Mouse (Mus musculus): ENCODE measurements around the gene Hoxb9.

The Hoxb9 gene

GRCm38 (mm10) chr11:96313806-96314428 lies 42.7 kb downstream of the Hoxb9 start:
- no peak for DNase-seq (ENCODE audit: low spot score in 2 of 2)

DNA sequence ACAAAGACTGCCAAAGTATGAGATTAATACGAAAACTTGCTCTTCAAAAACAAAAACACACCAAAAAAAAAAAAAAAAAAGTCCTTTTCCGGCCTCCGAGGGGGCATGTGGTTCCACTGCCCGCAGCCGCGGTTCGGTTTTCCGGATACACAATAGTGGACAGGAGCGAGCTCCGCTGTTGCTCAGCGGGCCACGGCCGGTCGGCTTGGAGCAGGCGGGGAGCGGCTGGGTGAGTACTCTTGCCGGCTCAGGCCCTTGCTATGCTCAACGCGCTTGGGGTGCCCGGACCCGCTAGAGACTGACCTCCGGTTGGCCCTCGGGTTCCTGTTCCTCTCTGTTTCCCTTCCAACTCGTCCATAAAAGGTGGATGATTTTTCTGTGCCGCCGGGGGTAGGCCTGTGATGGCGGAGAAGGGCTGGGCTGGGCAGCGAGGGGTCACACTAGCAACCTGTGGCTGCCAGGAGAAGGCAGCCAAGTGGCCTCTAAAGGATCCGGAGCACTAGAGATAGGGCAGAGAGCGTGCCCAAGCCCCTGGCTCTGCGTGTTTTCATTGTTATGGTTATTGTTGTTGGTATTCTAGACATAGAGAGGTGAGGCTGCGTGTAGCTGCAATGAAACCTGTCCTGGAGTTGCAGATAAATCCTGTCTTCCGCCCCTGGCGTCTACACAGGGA lies 43.5 kb downstream of the Hoxb9 start:
- DNase-seq (ENCODE audit: low spot score in 2 of 2), result no peak

DNA sequence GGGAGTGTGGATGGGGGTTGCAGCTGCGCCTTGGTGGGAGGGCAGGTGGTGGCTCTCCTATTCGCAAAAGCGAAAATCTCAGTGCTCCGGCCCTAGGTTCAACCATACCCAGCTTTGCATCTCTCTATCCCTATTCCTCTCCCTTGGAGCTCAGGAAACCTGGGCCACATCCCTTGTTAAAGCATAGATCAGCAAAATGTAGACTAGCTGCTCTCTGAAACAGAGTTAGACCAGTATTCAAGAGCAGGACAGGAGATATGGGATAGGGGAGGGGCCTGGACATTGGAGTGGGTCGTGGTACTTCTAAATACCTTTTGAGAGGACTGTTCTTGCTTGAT lies 44.1 kb downstream of the Hoxb9 start:
- no peak for DNase-seq (ENCODE audit: low spot score in 2 of 2)

DNA sequence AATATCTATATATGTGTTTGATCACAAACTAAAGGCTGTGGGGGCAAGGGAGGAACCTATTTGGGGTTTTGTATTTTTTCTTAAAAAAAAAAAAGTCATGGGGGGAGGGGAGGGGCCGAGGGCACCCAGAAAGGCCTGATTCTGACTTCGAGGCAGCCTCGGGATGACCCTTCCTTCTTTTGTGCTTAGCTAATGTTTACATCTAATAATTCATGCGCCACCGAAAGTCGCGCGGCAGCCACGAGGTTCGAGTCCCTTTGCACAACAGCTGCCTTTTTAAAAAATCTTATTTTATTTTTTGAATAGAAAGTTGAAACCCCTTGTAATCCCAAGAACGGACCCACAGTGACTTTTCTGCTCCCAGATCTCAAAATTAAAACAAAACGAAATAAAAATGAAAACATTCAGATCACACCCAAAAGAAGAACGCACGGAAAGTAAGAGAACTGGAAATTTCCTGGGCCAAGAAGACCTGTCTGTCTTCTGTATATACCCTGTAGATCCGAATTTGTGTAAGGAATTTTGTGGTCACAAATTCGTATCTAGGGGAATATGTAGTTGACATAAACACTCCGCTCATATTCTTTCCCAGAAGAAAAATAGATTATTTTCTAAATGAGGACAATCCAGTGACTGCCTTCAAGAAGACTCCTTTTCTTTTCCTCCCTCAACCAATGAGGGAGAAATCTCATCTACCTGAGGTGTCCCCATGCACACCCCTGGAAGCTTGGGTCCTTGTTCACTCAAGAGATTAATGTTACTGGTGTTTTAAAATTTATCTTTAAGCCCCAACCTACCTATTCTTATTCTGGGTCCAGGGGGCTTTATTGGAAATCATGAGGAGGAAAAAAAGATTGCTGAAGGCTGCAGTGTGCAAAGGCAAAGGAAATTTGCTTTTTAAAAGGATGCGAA lies 45.7 kb downstream of the Hoxb9 start:
- no peak for DNase-seq (ENCODE audit: low spot score in 2 of 2)

DNA sequence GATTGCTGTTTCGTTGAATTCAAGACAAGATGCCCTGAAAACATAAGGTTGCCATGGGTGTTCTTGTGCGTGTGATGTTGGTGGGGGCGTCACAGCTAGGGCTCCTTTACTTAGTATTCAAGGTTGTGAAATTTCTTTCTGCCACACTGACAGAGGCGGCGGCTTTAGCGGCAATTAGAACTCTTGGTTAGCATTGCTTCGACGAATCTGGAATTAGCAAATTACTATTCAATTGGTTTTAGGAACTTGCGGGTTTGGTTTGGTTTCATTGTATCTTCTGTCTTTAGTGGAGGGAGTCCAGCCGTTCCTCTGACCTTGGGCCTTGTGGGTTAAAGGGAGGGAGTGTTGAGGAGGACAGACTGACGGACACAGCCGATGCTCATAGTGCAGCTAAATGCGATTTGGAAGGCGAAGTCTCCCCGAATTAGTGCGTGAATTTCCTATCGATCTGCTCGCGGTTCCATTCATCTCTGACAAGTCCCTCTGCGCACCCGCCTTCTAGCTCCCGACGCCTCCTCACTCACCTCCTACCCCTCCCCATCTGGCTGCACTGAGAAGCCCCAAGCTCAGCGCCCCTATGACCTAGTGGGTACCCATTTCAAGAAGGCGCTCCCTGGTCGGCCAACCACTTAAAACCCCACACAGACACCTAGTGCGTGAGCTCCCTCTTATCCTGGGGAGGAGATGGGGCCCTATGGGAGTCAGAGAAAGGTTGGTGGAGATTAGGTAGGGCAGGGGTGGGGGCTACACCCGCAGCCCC lies 46.5 kb downstream of the Hoxb9 start, which contains the start of gene Hoxb4:
TSS of gene Hoxb4 (plus strand) at position 660 of the 760 bp plus-strand sequence.
- DNase-seq (ENCODE audit: low spot score in 2 of 2), result no peak

GRCm38 (mm10) chr11:96318368-96319070 lies 47.3 kb downstream of the Hoxb9 start:
- DNase-seq (ENCODE audit: low spot score in 2 of 2), result peak in 1 of 2 experiments; percentile 45

DNA sequence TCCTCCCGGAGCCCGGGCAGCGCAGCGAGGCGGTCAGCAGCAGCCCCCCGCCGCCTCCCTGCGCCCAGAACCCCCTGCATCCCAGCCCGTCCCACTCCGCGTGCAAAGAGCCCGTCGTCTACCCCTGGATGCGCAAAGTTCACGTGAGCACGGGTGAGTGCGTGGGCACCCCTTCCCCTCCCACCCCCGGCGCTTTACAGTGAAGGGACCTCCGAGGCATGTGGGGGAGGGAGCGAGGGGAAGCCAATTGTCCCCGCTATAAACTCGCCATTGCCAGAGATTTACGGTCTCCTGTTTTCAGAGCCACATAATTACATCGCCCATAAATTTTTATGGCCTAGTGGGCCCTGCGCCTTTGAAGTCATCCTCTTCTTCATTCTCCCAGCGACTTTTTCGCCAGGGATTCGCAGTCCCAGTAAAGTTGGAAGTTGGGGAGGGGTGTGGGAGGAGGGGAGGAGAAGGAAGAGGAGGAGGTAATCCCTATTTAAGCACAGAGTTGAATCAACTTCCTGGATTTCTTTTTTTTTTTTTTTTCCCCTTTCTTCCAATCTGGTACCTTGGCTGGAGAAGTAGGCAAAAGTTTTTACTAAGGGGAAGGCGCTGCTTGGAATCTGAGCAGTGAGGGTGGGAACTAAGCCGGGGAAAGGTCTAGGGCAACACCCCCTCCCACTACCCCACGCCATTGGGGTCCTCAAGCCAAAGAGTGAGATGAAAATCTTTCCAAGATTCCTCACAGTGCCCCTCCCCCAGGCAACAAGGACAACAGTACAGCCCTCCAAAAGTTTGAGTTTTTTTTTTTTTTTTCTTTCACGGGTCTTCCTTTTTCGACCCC lies 48.0 kb downstream of the Hoxb9 start:
- DNase-seq (ENCODE audit: low spot score in 2 of 2), result no peak

GRCm38 (mm10) chr11:96319910-96320309 lies 48.7 kb downstream of the Hoxb9 start:
- no peak for DNase-seq (ENCODE audit: low spot score in 2 of 2)

GRCm38 (mm10) chr11:96320688-96321087 lies 49.4 kb downstream of the Hoxb9 start:
- DNase-seq (ENCODE audit: low spot score in 2 of 2), result no peak

- DNase-seq (ENCODE audit: low spot score in 2 of 2), result no peak
These were observed 50.6 kb downstream of the Hoxb9 start for GRCm38 (mm10) chr11:96321846-96322245.

GRCm38 (mm10) chr11:96322738-96323137 lies 51.5 kb downstream of the Hoxb9 start:
- no peak for DNase-seq (ENCODE audit: low spot score in 2 of 2)

GRCm38 (mm10) chr11:96323154-96323553 lies 51.9 kb downstream of the Hoxb9 start, which contains the start of gene Hoxb3:
Gene Hoxb3, plus strand, starts transcription at chr11:96323326.
- no peak for DNase-seq (ENCODE audit: low spot score in 2 of 2)

DNA sequence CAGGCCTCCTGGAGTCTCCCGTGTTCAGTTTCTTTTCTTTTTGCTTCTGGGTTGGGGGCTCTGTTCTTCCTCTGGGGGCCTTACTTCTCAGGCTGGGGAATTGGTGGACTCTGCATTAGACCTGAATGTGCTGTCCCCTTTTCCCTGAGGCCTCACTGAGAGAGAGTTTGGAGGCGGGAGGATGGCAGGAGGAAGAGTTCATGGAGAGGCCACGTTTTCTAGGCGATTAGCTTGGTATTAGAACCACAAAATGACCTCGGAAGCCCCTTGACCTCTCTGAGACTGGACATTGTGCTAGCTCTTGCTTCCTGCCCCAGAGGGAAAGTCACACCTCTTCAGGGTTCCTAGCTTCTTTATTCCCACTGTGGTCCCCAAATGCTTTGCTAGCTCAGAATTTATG lies 52.9 kb downstream of the Hoxb9 start:
- DNase-seq (ENCODE audit: low spot score in 2 of 2), result no peak

GRCm38 (mm10) chr11:96324965-96325364 lies 53.7 kb downstream of the Hoxb9 start:
- no peak for DNase-seq (ENCODE audit: low spot score in 2 of 2)

DNA sequence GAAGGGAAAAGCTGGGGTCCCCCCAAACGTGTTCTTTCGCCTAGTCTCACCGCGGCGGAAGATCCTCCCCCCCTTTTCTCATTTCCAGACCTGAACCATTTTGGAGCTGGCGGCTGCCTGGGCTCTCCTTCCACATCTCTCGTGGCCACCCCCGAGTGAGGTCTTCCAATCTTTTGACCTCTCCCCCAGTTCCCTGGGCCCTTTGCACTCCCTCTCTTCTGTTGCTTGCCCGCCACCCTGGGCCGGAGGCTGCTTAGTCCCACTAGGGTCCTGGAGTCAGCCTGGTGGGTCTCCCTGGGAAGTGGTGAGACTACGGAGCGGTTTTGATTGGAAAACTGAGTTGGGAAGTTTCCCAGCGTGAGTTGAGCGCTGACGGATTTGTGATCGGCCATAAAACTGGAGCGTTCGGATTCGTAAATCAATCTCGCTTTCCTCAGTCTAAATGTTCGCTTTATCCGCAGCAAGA lies 54.5 kb downstream of the Hoxb9 start:
- no peak for DNase-seq (ENCODE audit: low spot score in 2 of 2)
